Mouse (Mus musculus) lung, postnatal 0 days (tissue): ENCODE data around the gene Psma6. TPM values are rescaled to one million over a fixed set of nuclear protein-coding genes. Genes with fewer than 3 reads are reported as not detected.

Experiments
- ATAC-seq: fragments of 200-750 bp; cut with Nextera tagmentation; 2 replicates; pipeline ENCODE4 v1.8.0; 2017; ENCODE audit warnings: moderate library complexity
- DNase-seq: peaks from one replicate; pipeline ENCODE4 v3.0.0-alpha.2; 2016; ENCODE audit warnings: low spot score
- H3K27ac ChIP-seq: fragments of 300-500 bp; sonication (generic); 2 replicates; pipeline ENCODE4 v1.5.1; 2014; ENCODE audit warnings: antibody characterized with exemption, mild to moderate bottlenecking, low read length, mixed read lengths
- H3K27me3 ChIP-seq: fragments of 300-500 bp; sonication (generic); replicated peaks from 2 replicates; pipeline ENCODE4 v1.6.1; 2014; ENCODE audit warnings: low read length, mixed read lengths; ENCODE audit not compliant: insufficient read depth
- H3K36me3 ChIP-seq: fragments of 300-500 bp; sonication (generic); 2 replicates; pipeline ENCODE4 v1.6.1; 2014; ENCODE audit warnings: low read length, mixed read lengths; ENCODE audit not compliant: insufficient read depth
- H3K4me1 ChIP-seq: fragments of 300-500 bp; sonication (generic); 2 replicates; pipeline ENCODE4 v1.6.1; 2014; ENCODE audit warnings: antibody characterized with exemption, low read depth, low read length, mixed read lengths; ENCODE audit not compliant: insufficient read depth
- H3K4me2 ChIP-seq: fragments of 300-500 bp; sonication (generic); replicated peaks from 2 replicates; pipeline ENCODE4 v1.6.1; 2014; ENCODE audit warnings: low read depth, mild to moderate bottlenecking, low read length, moderate library complexity, mixed read lengths
- H3K4me3 ChIP-seq: fragments of 300-500 bp; sonication (generic); 2 replicates; pipeline ENCODE4 v1.5.1; 2014; ENCODE audit warnings: low read depth, low read length
- H3K9ac ChIP-seq: fragments of 300-500 bp; sonication (generic); replicated peaks from 2 replicates; pipeline ENCODE4 v1.6.1; 2014; ENCODE audit warnings: low read depth, mild to moderate bottlenecking
- H3K9me3 ChIP-seq: fragments of 300-500 bp; sonication (generic); 2 replicates; pipeline ENCODE4 v1.6.1; 2016; ENCODE audit warnings: low read length, mixed read lengths
- CTCF ChIP-seq: IDR thresholded peaks from 2 replicates; pipeline ENCODE4 v1.5.1; 2016; ENCODE audit warnings: antibody characterized with exemption, mild to moderate bottlenecking
- EP300 ChIP-seq: IDR thresholded peaks from 2 replicates; pipeline ENCODE4 v1.6.1; 2016; ENCODE audit warnings: antibody characterized with exemption, mild to moderate bottlenecking, control low read depth
- WGBS: fragments of 180-500 bp; shearing (Covaris S2); extraction: QIAGEN DNeasy Blood & Tissue Kit; methylation state at CpG from one replicate; pipeline ENCODE4 v1.1.7; 2014; 5-methylcytosine and 5-hydroxymethylcytosine counted together
- polyA plus RNA-seq: library from polyadenylated mRNA; unstranded; fragments of >200 nt; fragmentation: Nextera tagmentation; extraction: Ambion mirVana; gene quantifications from 2 replicates; pipeline ENCODE4 v1.2.1, GENCODE M21; 2015

The Psma6 gene
- polyA plus RNA-seq, 1 experiment from 2014 or later, result 292 TPM

DNA sequence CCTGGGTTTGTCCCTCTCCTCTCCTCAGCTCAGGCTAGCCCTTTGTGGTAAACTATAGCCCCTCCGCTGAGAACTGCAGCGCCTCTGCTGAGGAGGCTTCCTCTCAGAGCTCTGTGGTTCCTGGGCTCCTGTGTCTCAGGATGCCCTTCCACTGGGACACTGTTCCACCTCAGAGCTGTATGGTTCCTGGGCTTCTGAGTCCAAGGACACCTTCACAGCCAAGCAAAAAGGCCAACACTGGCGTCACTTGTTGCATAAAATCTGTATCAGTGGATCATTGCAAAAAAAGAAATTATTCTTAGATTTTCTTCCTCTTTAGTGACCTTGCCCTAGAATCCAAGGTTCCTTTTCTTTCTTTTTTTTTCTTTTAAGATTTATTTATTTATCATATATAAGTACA, 804 bp downstream of the Psma6 start:
- TF ChIP-seq CTCF (no peak), EP300 (no peak)
- no peak overlapping the region for H3K9ac ChIP-seq
- H3K4me3 ChIP-seq, result no peak overlapping the region
- peaks cover 7% of the 10 kb centered on the region; the same call in 1 of the 2 replicates for H3K4me1 ChIP-seq
- 86% methylated on average over 3 of the region's 3 CpGs for WGBS
- no peak overlapping the region for H3K27ac ChIP-seq
- H3K36me3 ChIP-seq, result no peaks in the 10 kb centered on the region
- no peak overlapping the region for H3K4me2 ChIP-seq
- no peak for ATAC-seq
- no peak for DNase-seq
- no peaks in the 10 kb centered on the region for H3K27me3 ChIP-seq
- H3K9me3 ChIP-seq, result no peaks in the 10 kb centered on the region

DNA sequence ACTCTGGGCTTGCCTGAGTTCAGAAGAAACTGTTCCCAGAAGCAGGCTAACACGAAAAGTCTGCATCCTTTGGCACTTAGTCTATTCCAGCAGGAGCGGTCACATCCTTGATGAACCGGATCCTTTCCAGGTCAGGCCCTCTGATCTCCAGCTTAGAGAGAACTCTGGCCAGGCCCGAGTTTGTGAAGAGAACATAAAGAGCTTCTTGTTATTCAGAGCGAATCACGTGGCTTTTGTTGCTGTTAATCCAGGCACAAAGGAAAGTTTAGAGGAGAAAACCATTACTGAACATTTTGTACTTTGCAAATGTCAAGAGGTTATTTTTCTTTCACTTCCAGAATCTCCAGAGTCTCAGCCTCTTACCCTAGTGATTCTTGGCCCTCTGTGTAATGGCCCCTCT, 1.9 kb downstream of the Psma6 start:
- ATAC-seq (peak; percentile 25; the same call in 1 of the 2 replicates), DNase-seq (peak; percentile 64)

GRCm38 (mm10) chr12:55386456-55386855, 2.4 kb downstream of the Psma6 start:
- Histone ChIP-seq H3K4me2 (no peak overlapping the region), H3K4me1 (peaks cover 7% of the 10 kb centered on the region; the same call in 1 of the 2 replicates), H3K36me3 (no peaks in the 10 kb centered on the region), H3K4me3 (no peak overlapping the region), H3K9ac (no peak overlapping the region), H3K27me3 (no peaks in the 10 kb centered on the region), H3K27ac (no peak overlapping the region), H3K9me3 (no peaks in the 10 kb centered on the region)
- DNase-seq, result no peak
- WGBS, result 77% methylated on average over 9 of the region's 9 CpGs
- ATAC-seq, result no peak
- TF ChIP-seq CTCF (no peak), EP300 (no peak)

More for the DNA sequence above, 1.9 kb downstream of the Psma6 start:
- Histone ChIP-seq H3K27me3 (no peaks in the 10 kb centered on the region), H3K4me3 (no peak overlapping the region), H3K4me2 (no peak overlapping the region), H3K9ac (no peak overlapping the region), H3K9me3 (no peaks in the 10 kb centered on the region), H3K27ac (peak overlapping the region; percentile 51; the same call in 1 of the 2 replicates), H3K36me3 (no peaks in the 10 kb centered on the region), H3K4me1 (peaks cover 7% of the 10 kb centered on the region; the same call in 1 of the 2 replicates)
- WGBS, result 56% methylated on average over 6 of the region's 6 CpGs
- TF ChIP-seq CTCF (no peak), EP300 (peak; percentile 83)

DNA sequence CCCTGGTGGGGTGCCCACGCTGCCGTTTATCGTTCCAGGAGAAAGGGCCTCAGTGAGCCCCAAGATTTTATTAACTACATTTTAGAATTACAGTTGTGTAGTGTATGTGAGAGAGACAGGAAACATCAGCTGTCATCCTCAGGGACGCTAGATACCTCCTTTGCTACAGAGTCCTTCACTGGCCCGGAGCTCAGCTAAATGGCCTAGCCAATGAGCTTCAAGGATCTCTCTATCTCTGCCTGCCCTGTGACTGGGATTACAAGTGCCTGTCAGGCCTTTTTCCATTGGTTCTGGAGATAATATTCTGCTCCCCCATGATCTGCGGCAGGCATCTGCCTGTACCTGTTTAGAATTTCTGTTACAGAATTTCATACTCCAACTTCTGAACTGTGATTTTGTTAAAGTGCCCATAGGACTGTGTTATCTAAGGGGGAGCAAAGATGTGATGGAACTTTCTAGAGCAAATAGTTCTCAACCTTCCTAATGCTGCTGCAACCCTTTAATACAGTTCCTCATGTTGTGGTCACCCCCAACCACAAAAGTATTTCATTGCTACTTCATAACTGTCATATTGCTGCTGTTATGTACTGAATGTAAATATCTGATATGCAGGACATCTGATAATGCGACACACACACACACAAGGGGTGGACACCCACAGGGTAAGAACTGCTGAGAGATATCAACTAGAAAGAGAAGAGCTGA, 3.2 kb downstream of the Psma6 start:
- Histone ChIP-seq H3K27ac (no peak overlapping the region), H3K4me1 (peaks cover 7% of the 10 kb centered on the region; the same call in 1 of the 2 replicates), H3K4me3 (no peak overlapping the region), H3K4me2 (no peak overlapping the region), H3K9me3 (no peaks in the 10 kb centered on the region), H3K9ac (no peak overlapping the region), H3K27me3 (no peaks in the 10 kb centered on the region), H3K36me3 (no peaks in the 10 kb centered on the region)
- ATAC-seq (no peak), DNase-seq (no peak)
- TF ChIP-seq EP300, result no peak
- TF ChIP-seq CTCF, result no peak
- WGBS, result 57% methylated on average over 7 of the region's 7 CpGs

DNA sequence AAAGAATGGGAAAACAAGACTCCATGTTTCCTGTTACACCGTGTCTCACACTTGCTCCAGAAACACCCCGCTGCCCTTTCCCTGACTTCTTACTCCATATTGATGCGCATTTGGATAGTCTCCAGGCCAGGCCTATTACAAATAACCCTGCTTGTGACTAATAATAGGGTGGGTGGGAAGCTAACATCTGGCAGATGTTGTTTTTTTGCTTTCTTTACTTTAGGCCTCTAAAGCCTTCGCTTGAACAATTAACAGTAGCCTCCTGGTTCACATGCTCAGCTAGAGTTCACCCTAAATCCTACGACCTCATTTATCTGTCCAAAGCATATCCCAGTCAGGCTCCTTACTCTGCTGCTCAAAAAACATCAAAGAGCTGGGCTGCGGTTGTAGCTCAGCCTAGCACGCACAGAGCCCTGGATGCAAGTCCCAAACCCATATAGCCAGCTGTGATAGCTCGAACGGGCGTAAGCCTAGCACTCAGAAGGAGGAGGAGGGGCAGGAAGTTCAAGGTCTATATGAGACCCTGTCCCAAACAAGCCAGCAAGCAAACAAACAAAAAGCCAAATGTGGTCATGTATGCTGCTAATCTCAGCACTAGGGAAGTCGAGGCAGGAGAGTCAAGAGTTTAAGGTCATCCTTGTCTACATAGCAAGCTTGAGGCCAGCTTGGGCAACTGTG, 3.9 kb downstream of the Psma6 start:
- H3K27ac ChIP-seq, result peak overlapping the region; percentile 27; the same call in 1 of the 2 replicates
- peak; percentile 43 for ATAC-seq
- TF ChIP-seq EP300, result peak; percentile 65
- TF ChIP-seq CTCF, result no peak

DNA sequence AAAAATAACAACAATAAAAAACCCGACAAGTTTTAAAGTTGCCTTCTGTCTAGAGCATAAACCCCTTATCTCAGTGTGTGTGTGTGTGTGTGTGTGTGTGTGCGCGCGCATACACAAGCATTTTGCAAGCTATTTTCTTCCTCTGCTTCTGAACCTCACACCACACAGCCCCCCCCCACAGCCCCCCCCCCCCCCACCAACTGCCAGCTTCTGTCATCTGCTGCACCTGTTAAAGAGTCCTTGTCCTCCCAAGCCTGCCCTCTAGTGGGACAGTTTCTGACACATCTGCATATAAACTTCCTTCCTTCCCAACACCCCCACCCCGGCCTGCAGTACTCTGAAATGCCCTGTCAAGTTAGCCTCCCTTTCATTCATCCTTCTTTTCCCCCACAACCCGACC, 4.5 kb downstream of the Psma6 start:
- no peaks in the 10 kb centered on the region for H3K27me3 ChIP-seq
- H3K36me3 ChIP-seq, result no peaks in the 10 kb centered on the region
- peak; percentile 61 for TF ChIP-seq CTCF
- TF ChIP-seq EP300, result no peak
- H3K9ac ChIP-seq, result no peak overlapping the region
- ATAC-seq (peak; percentile 43; the same call in 1 of the 2 replicates), DNase-seq (peak; percentile 72)
- 68% methylated on average over 6 of the region's 6 CpGs for WGBS
- H3K27ac ChIP-seq, result no peak overlapping the region
- peaks cover 7% of the 10 kb centered on the region; the same call in 1 of the 2 replicates for H3K4me1 ChIP-seq
- no peak overlapping the region for H3K4me2 ChIP-seq
- no peak overlapping the region for H3K4me3 ChIP-seq
- no peaks in the 10 kb centered on the region for H3K9me3 ChIP-seq

More for the DNA sequence above, 3.9 kb downstream of the Psma6 start:
- H3K9ac ChIP-seq, result no peak overlapping the region
- H3K4me1 ChIP-seq, result peaks cover 7% of the 10 kb centered on the region; the same call in 1 of the 2 replicates
- H3K27me3 ChIP-seq, result no peaks in the 10 kb centered on the region
- no peaks in the 10 kb centered on the region for H3K36me3 ChIP-seq
- WGBS, result 43% methylated on average over 11 of the region's 11 CpGs
- no peak overlapping the region for H3K4me2 ChIP-seq
- DNase-seq, result peak; percentile 79
- H3K9me3 ChIP-seq, result no peaks in the 10 kb centered on the region
- H3K4me3 ChIP-seq, result no peak overlapping the region
